Mouse (Mus musculus): ENCODE measurements around the gene Fam160b1. TPM values are rescaled to one million over a fixed set of nuclear protein-coding genes. Genes with fewer than 3 reads are reported as not detected.

Gene Fam160b1
- total RNA-seq, 1 experiment from 2014 or later = 21.3 TPM

- DNase-seq = no peak
Measured at GRCm38 (mm10) chr19:57343860-57344259, 16.6 kb upstream of the Fam160b1 start.

GRCm38 (mm10) chr19:57344678-57345077 is 15.8 kb upstream of the Fam160b1 start:
- DNase-seq = no peak

- DNase-seq = no peak
Measured at GRCm38 (mm10) chr19:57349096-57349495, 11.4 kb upstream of the Fam160b1 start.

- no peak for DNase-seq
Measured at GRCm38 (mm10) chr19:57352337-57352935, 8.0 kb upstream of the Fam160b1 start.

- no peak for DNase-seq
Measured at GRCm38 (mm10) chr19:57353228-57353627, 7.3 kb upstream of the Fam160b1 start.

- DNase-seq = no peak
Measured at GRCm38 (mm10) chr19:57354050-57354449, 6.4 kb upstream of the Fam160b1 start.

GRCm38 (mm10) chr19:57354715-57355114 is 5.8 kb upstream of the Fam160b1 start:
- DNase-seq = no peak

- peak; percentile 27 for DNase-seq
Measured at GRCm38 (mm10) chr19:57355451-57356251, 4.8 kb upstream of the Fam160b1 start.

- no peak for DNase-seq
Measured at GRCm38 (mm10) chr19:57356273-57356672, 4.2 kb upstream of the Fam160b1 start.

- no peak for DNase-seq
Measured at GRCm38 (mm10) chr19:57357244-57357643, 3.2 kb upstream of the Fam160b1 start.

GRCm38 (mm10) chr19:57357811-57358210 is 2.7 kb upstream of the Fam160b1 start:
- DNase-seq = no peak

- peak; percentile 84 for DNase-seq
Measured at GRCm38 (mm10) chr19:57358322-57358721, 2.2 kb upstream of the Fam160b1 start.

- DNase-seq = no peak
Measured at GRCm38 (mm10) chr19:57358836-57359598, 1.5 kb upstream of the Fam160b1 start.

GRCm38 (mm10) chr19:57359701-57360326 is 666 bp upstream of the Fam160b1 start:
- peak; percentile 43 for DNase-seq

GRCm38 (mm10) chr19:57361131-57361938 is 855 bp downstream of the Fam160b1 start:
- no peak for DNase-seq

- DNase-seq = no peak
Measured at GRCm38 (mm10) chr19:57361939-57362307, 1.4 kb downstream of the Fam160b1 start.

GRCm38 (mm10) chr19:57362586-57362985 is 2.1 kb downstream of the Fam160b1 start:
- peak; percentile 26 for DNase-seq

- DNase-seq = no peak
Measured at GRCm38 (mm10) chr19:57363076-57363475, 2.6 kb downstream of the Fam160b1 start.

- no peak for DNase-seq
Measured at GRCm38 (mm10) chr19:57363538-57363937, 3.1 kb downstream of the Fam160b1 start.

- DNase-seq = peak; percentile 69
Measured at GRCm38 (mm10) chr19:57364942-57365673, 4.6 kb downstream of the Fam160b1 start.

- DNase-seq = no peak
Measured at GRCm38 (mm10) chr19:57366007-57366406, 5.5 kb downstream of the Fam160b1 start.

Data from adrenal gland, postnatal 14 days (tissue).